Mouse (Mus musculus): Measurements from ENCODE around the gene Tcea3. TPM values are rescaled to one million over a fixed set of nuclear protein-coding genes. Genes with fewer than 3 reads are reported as not detected.

The Tcea3 gene
- polyA plus RNA-seq, 1 experiment from 2014 or later = 1.2 TPM

- H3K4me2 ChIP-seq (ENCODE audit: low read length) = no peak overlapping the region
- no peak for ATAC-seq
- WGBS = 75% methylated on average over 7 of the region's 7 CpGs
- no peak overlapping the region for H3K9ac ChIP-seq (ENCODE audit: low read depth, low read length)
- no peaks in the 10 kb centered on the region for H3K36me3 ChIP-seq (ENCODE audit: control insufficient read depth, insufficient read depth, low read length)
- no peak overlapping the region for H3K4me3 ChIP-seq (ENCODE audit: low read depth, low read length)
- H3K9me3 ChIP-seq (replicated peaks; ENCODE audit: control insufficient read depth, low read length, poor library complexity, severe bottlenecking) = no peaks in the 10 kb centered on the region
- H3K4me1 ChIP-seq (ENCODE audit: control insufficient read depth, insufficient read depth, low read length) = peaks cover 5% of the 10 kb centered on the region; the same call in 1 of the 2 replicates
- no peak overlapping the region for H3K27ac ChIP-seq (ENCODE audit: low read length)
- H3K27me3 ChIP-seq (ENCODE audit: control insufficient read depth, insufficient read depth, low read depth, low read length) = no peaks in the 10 kb centered on the region
Measured at GRCm38 (mm10) chr4:136213629-136214028, 33.9 kb upstream of the Tcea3 start.

- Histone ChIP-seq H3K9me3 (replicated peaks; ENCODE audit: control insufficient read depth, low read length, poor library complexity, severe bottlenecking) (no peaks in the 10 kb centered on the region), H3K4me3 (ENCODE audit: low read depth, low read length) (no peak overlapping the region), H3K4me1 (ENCODE audit: control insufficient read depth, insufficient read depth, low read length) (peaks cover 5% of the 10 kb centered on the region; the same call in 1 of the 2 replicates), H3K9ac (ENCODE audit: low read depth, low read length) (no peak overlapping the region), H3K36me3 (ENCODE audit: control insufficient read depth, insufficient read depth, low read length) (no peaks in the 10 kb centered on the region), H3K27me3 (ENCODE audit: control insufficient read depth, insufficient read depth, low read depth, low read length) (peaks cover 3% of the 10 kb centered on the region; the same call in 1 of the 2 replicates), H3K4me2 (ENCODE audit: low read length) (no peak overlapping the region), H3K27ac (ENCODE audit: low read length) (no peak overlapping the region)
- 87% methylated on average over 8 of the region's 8 CpGs for WGBS
- ATAC-seq = no peak
Measured at GRCm38 (mm10) chr4:136214828-136215227, 32.7 kb upstream of the Tcea3 start.

DNA sequence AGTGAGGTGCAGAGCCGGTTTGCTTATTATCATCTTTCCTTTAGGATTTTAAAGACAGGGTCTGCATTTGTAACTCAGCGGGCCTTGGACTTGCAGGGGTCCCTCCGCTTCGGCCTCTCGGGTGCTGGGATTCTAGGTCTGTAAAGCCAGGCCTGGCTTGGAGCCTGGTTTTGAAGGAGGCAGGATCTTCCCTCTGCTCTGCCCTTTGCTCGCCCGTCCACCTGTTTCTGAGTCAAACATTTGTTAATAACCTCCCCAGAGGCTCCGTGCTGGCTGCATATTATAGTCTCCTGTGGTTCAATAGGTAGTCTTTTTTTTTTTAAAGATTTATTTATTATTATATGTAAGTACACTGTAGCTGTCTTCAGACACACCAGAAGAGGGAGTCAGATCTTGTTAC lies 32.0 kb upstream of the Tcea3 start:
- Histone ChIP-seq H3K4me1 (ENCODE audit: control insufficient read depth, insufficient read depth, low read length) (peaks cover 5% of the 10 kb centered on the region; the same call in 1 of the 2 replicates), H3K27ac (ENCODE audit: low read length) (no peak overlapping the region), H3K4me2 (ENCODE audit: low read length) (no peak overlapping the region), H3K4me3 (ENCODE audit: low read depth, low read length) (no peak overlapping the region), H3K9ac (ENCODE audit: low read depth, low read length) (no peak overlapping the region), H3K9me3 (replicated peaks; ENCODE audit: control insufficient read depth, low read length, poor library complexity, severe bottlenecking) (no peaks in the 10 kb centered on the region), H3K27me3 (ENCODE audit: control insufficient read depth, insufficient read depth, low read depth, low read length) (peaks cover 3% of the 10 kb centered on the region; the same call in 1 of the 2 replicates), H3K36me3 (ENCODE audit: control insufficient read depth, insufficient read depth, low read length) (no peaks in the 10 kb centered on the region)
- no peak for ATAC-seq
- WGBS = 77% methylated on average over 8 of the region's 8 CpGs

- Histone ChIP-seq H3K4me3 (ENCODE audit: low read depth, low read length) (no peak overlapping the region), H3K27me3 (ENCODE audit: control insufficient read depth, insufficient read depth, low read depth, low read length) (peaks cover 3% of the 10 kb centered on the region; the same call in 1 of the 2 replicates), H3K27ac (ENCODE audit: low read length) (no peak overlapping the region), H3K9ac (ENCODE audit: low read depth, low read length) (no peak overlapping the region), H3K9me3 (replicated peaks; ENCODE audit: control insufficient read depth, low read length, poor library complexity, severe bottlenecking) (no peaks in the 10 kb centered on the region), H3K4me2 (ENCODE audit: low read length) (no peak overlapping the region), H3K36me3 (ENCODE audit: control insufficient read depth, insufficient read depth, low read length) (no peaks in the 10 kb centered on the region), H3K4me1 (ENCODE audit: control insufficient read depth, insufficient read depth, low read length) (peaks cover 5% of the 10 kb centered on the region; the same call in 1 of the 2 replicates)
- 68% methylated on average over 10 of the region's 10 CpGs for WGBS
- no peak for ATAC-seq
Measured at GRCm38 (mm10) chr4:136217063-136217462, 30.5 kb upstream of the Tcea3 start.

DNA sequence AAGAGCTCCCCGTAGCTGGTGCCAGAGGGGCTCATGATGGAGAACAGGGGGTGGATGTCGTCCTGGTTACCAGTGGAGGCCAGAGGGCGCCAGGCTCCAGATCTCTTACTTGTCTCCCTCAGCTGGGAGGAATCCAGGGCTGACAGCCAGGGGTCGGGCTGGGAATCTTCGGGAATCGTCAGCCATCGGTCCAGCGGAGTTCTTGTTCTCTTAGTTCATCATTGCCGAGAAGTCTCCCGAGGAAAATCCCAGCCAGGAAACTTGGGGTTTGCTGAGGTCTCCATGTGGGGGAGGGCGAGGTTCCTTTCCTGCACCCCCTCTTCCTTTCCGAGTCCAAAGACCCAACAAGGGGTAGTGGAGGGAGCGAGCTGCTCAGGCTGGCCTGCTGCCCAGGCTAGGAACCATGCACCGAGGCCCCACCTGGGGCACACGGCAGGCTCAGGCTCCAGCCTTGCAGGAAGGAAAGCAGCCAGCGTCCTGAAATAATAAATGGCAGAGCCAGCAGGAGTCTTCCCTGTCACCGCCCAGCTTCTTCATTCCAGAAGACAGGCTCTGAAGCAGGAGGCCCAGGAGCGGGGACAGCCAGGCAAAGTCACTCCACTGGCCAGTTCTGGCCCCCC lies 28.8 kb upstream of the Tcea3 start:
- Histone ChIP-seq H3K9me3 (replicated peaks; ENCODE audit: control insufficient read depth, low read length, poor library complexity, severe bottlenecking) (no peaks in the 10 kb centered on the region), H3K4me1 (ENCODE audit: control insufficient read depth, insufficient read depth, low read length) (peaks cover 11% of the 10 kb centered on the region), H3K36me3 (ENCODE audit: control insufficient read depth, insufficient read depth, low read length) (no peaks in the 10 kb centered on the region), H3K27ac (ENCODE audit: low read length) (peak overlapping the region; percentile 50), H3K4me3 (ENCODE audit: low read depth, low read length) (no peak overlapping the region), H3K9ac (ENCODE audit: low read depth, low read length) (peak overlapping the region; percentile 28), H3K4me2 (ENCODE audit: low read length) (peak overlapping the region; percentile 10; the same call in 1 of the 2 replicates), H3K27me3 (ENCODE audit: control insufficient read depth, insufficient read depth, low read depth, low read length) (peaks cover 3% of the 10 kb centered on the region; the same call in 1 of the 2 replicates)
- WGBS = 9% methylated on average over 18 of the region's 18 CpGs
- ATAC-seq = peak; percentile 32; the same call in 1 of the 2 replicates

GRCm38 (mm10) chr4:136220133-136220775 lies 27.3 kb upstream of the Tcea3 start:
- WGBS = 14% methylated on average over 16 of the region's 17 CpGs
- Histone ChIP-seq H3K9me3 (replicated peaks; ENCODE audit: control insufficient read depth, low read length, poor library complexity, severe bottlenecking) (no peaks in the 10 kb centered on the region), H3K36me3 (ENCODE audit: control insufficient read depth, insufficient read depth, low read length) (no peaks in the 10 kb centered on the region), H3K27ac (ENCODE audit: low read length) (no peak overlapping the region), H3K4me2 (ENCODE audit: low read length) (no peak overlapping the region), H3K9ac (ENCODE audit: low read depth, low read length) (no peak overlapping the region), H3K4me3 (ENCODE audit: low read depth, low read length) (no peak overlapping the region), H3K27me3 (ENCODE audit: control insufficient read depth, insufficient read depth, low read depth, low read length) (peaks cover 3% of the 10 kb centered on the region; the same call in 1 of the 2 replicates), H3K4me1 (ENCODE audit: control insufficient read depth, insufficient read depth, low read length) (peaks cover 17% of the 10 kb centered on the region)
- no peak for ATAC-seq

- Histone ChIP-seq H3K4me3 (ENCODE audit: low read depth, low read length) (no peak overlapping the region), H3K9ac (ENCODE audit: low read depth, low read length) (0 out of 2 replicates have a peak overlapping the region, but pooled peaks have one; percentile 25), H3K4me2 (ENCODE audit: low read length) (peak overlapping the region; percentile 12; the same call in 1 of the 2 replicates), H3K36me3 (ENCODE audit: control insufficient read depth, insufficient read depth, low read length) (no peaks in the 10 kb centered on the region), H3K27ac (ENCODE audit: low read length) (peak overlapping the region; percentile 75), H3K9me3 (replicated peaks; ENCODE audit: control insufficient read depth, low read length, poor library complexity, severe bottlenecking) (no peaks in the 10 kb centered on the region), H3K27me3 (ENCODE audit: control insufficient read depth, insufficient read depth, low read depth, low read length) (peaks cover 3% of the 10 kb centered on the region; the same call in 1 of the 2 replicates), H3K4me1 (ENCODE audit: control insufficient read depth, insufficient read depth, low read length) (peaks cover 12% of the 10 kb centered on the region)
- ATAC-seq = peak; percentile 75
- 47% methylated on average over 13 of the region's 13 CpGs for WGBS
Measured at GRCm38 (mm10) chr4:136223549-136224239, 23.8 kb upstream of the Tcea3 start.

DNA sequence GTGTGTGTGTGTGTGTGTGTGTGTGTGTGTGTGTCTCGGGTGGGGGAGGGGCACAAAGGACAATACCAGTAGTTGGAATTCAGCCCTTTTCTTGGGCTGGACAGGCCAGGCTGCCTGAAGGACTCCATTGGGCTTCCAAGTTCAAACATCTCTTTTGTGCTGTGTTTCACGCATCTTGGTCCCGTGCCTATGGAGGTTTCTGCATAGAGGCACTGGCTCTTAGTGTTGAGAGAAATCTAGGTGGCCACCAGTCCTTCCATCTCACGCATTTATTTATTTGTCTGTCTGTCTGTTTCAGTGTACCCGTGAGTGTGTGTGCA lies 23.3 kb upstream of the Tcea3 start:
- Histone ChIP-seq H3K27ac (ENCODE audit: low read length) (peak overlapping the region; percentile 75), H3K4me1 (ENCODE audit: control insufficient read depth, insufficient read depth, low read length) (peaks cover 12% of the 10 kb centered on the region), H3K4me2 (ENCODE audit: low read length) (no peak overlapping the region), H3K36me3 (ENCODE audit: control insufficient read depth, insufficient read depth, low read length) (no peaks in the 10 kb centered on the region), H3K9ac (ENCODE audit: low read depth, low read length) (0 out of 2 replicates have a peak overlapping the region, but pooled peaks have one; percentile 25), H3K4me3 (ENCODE audit: low read depth, low read length) (no peak overlapping the region), H3K9me3 (replicated peaks; ENCODE audit: control insufficient read depth, low read length, poor library complexity, severe bottlenecking) (no peaks in the 10 kb centered on the region), H3K27me3 (ENCODE audit: control insufficient read depth, insufficient read depth, low read depth, low read length) (peaks cover 3% of the 10 kb centered on the region; the same call in 1 of the 2 replicates)
- WGBS = 47% methylated on average over 4 of the region's 5 CpGs
- no peak; the same call in 1 of the 2 replicates for ATAC-seq
